ENCODE assay signal across 19 mouse cellular contexts in the genomic region with DNA sequence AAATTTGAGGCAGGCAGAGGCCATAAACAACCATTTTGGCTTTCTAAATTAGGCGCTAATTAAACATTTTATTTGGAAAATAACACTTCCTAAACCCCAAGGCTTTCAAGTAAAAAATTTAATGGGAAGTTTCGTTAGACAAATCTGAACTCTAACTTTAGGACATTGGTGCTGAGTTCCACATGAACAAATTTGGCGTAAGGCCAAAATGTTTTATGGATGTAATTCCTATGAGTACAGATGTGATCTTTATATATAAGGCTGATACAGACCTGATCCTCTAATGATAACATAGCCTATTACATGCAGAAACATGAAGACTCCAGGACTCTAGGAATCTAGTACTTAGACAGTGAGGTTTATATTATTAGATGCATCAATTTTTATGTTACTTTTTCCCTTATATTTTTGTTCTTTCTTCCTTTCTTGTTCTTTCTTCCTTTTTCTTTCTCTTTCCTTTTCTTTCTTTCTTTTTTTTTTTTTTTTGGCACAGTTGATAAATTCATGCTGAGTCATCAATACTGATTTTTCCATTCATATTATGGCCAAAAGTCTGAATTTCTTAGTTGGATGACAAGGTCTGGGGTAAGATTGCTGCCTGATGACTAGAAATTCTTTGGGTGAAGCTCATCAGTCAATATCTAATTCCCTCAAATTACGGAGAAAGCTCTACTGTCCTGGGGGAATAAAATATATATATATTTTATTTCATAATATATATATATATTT. TPM values are rescaled to one million over a fixed set of nuclear protein-coding genes. Genes with fewer than 3 reads are reported as not detected.
"Had no signal": no experiment of that assay in that cellular context is flagged by ENCODE, and none has a peak within 500 bp of the region (broad histone marks: within the 10 kb centered on the region; RNA-seq: fewer than 3 reads in every experiment).

No protein-coding gene starts in this region.

- H3K4me2 ChIP-seq: midbrain, embryonic 11.5 days; midbrain, embryonic 13.5 days; midbrain, embryonic 15.5 days; neural tube, embryonic 12.5 days; stomach, embryonic 15.5 days had no signal

- H3K27me3 ChIP-seq: stomach, embryonic 15.5 days had no signal

- H3K9ac ChIP-seq: liver, postnatal 0 days; midbrain, embryonic 13.5 days; midbrain, embryonic 15.5 days; neural tube, embryonic 12.5 days; stomach, embryonic 15.5 days had no signal

- DNase-seq: liver, postnatal 0 days; lung, adult 2 months; lung, postnatal 14 days; lung, postnatal 36 days; right cerebral cortex, postnatal 14 days; thymus, adult 2 months; thymus, postnatal 25 days; thymus, postnatal 4 days had no signal

- H3K9me3 ChIP-seq: megakaryocyte, embryonic 14.5 days; midbrain, embryonic 13.5 days; midbrain, embryonic 15.5 days; neural tube, embryonic 12.5 days; stomach, embryonic 15.5 days had no signal

- ATAC-seq: liver, postnatal 0 days; midbrain, embryonic 13.5 days; midbrain, embryonic 15.5 days had no signal

- H3K36me3 ChIP-seq: midbrain, embryonic 13.5 days; midbrain, embryonic 15.5 days; neural tube, embryonic 12.5 days; stomach, embryonic 15.5 days had no signal

- H3K27ac ChIP-seq: macrophage; midbrain, embryonic 13.5 days; midbrain, embryonic 15.5 days; neural tube, embryonic 12.5 days; stomach, embryonic 15.5 days; stomach, postnatal 0 days had no signal

- H3K4me3 ChIP-seq: megakaryocyte, embryonic 14.5 days; midbrain, embryonic 13.5 days; midbrain, embryonic 15.5 days; neural tube, embryonic 12.5 days; stomach, embryonic 15.5 days had no signal

RNA-seq across cellular contexts. Expression of a gene that starts 5.0 kb away (rescaled TPM):
- total RNA-seq: monocyte, adult 5-6 weeks; neutrophil, adult 5-6 weeks had no signal
- polyA plus RNA-seq: macrophage; spleen, adult 2 months had no signal
